Mouse (Mus musculus): ENCODE data around the gene Wfdc17. TPM values are rescaled to one million over a fixed set of nuclear protein-coding genes. Genes with fewer than 3 reads are reported as not detected.
A peak's percentile ranks its signal among the peaks of the same experiment; 100 is the strongest.

The Wfdc17 gene
- polyA plus RNA-seq, 1 experiment = not detected

- no peak overlapping the region for H3ac ChIP-seq (ENCODE audit: control insufficient read depth, insufficient read length)
- H3K79me2 ChIP-seq (ENCODE audit: control insufficient read depth, insufficient read depth) = no peaks in the 10 kb centered on the region
- H3K27me3 ChIP-seq (ENCODE audit: control insufficient read depth, insufficient read depth, insufficient read length) = no peaks in the 10 kb centered on the region
- no peak overlapping the region for H3K4me3 ChIP-seq
- H3K4me2 ChIP-seq (ENCODE audit: low read depth) = no peak overlapping the region
- TF ChIP-seq E2F4 (IDR thresholded peaks at IDR 0.05; ENCODE audit: insufficient read depth) (no peak), MAX (IDR thresholded peaks at IDR 0.05; ENCODE audit: low read depth) (no peak), TCF12 (IDR thresholded peaks at IDR 0.05; ENCODE audit: insufficient read depth, poor library complexity, severe bottlenecking) (no peak), TCF3 (IDR thresholded peaks at IDR 0.05; ENCODE audit: insufficient read length, low read depth) (no peak), USF1 (IDR thresholded peaks at IDR 0.05; ENCODE audit: low read depth) (peak; percentile 20), CEBPB (IDR thresholded peaks at IDR 0.05; ENCODE audit: insufficient read depth, poor library complexity, severe bottlenecking) (peak; percentile 61; the same call in 1 of the 2 replicates), MYOG (IDR thresholded peaks at IDR 0.05; ENCODE audit: control insufficient read depth in 1 of 3, insufficient read depth in 1 of 3, insufficient read length in 2 of 3, low read depth in 2 of 3) (no peak), SRF (IDR thresholded peaks at IDR 0.05; ENCODE audit: control insufficient read depth, insufficient read length, low read depth) (no peak), REST (IDR thresholded peaks at IDR 0.05; ENCODE audit: insufficient read depth, insufficient read length) (no peak), POLR2A (IDR thresholded peaks at IDR 0.05; ENCODE audit: insufficient read length, low read depth) (no peak), MYOD1 (IDR thresholded peaks at IDR 0.05; ENCODE audit: control insufficient read depth in 1 of 3, insufficient read length in 2 of 3, low read depth in 2 of 3) (no peak), POLR2AphosphoS2 (IDR thresholded peaks at IDR 0.05; ENCODE audit: insufficient read length, low read depth) (no peak)
- H3K36me3 ChIP-seq (ENCODE audit: control insufficient read depth, insufficient read depth) = no peaks in the 10 kb centered on the region
Measured at GRCm38 (mm10) chr11:83717042-83717665, 13.4 kb downstream of the Wfdc17 start.

GRCm38 (mm10) chr11:83720766-83721165 lies 17.0 kb downstream of the Wfdc17 start:
- no peak overlapping the region for H3K4me2 ChIP-seq (ENCODE audit: low read depth)
- no peaks in the 10 kb centered on the region for H3K79me2 ChIP-seq (ENCODE audit: control insufficient read depth, insufficient read depth)
- H3K27me3 ChIP-seq (ENCODE audit: control insufficient read depth, insufficient read depth, insufficient read length) = no peaks in the 10 kb centered on the region
- H3ac ChIP-seq (ENCODE audit: control insufficient read depth, insufficient read length) = no peak overlapping the region
- no peak for TF ChIP-seq MYOG (IDR thresholded peaks at IDR 0.05; ENCODE audit: control insufficient read depth in 1 of 3, insufficient read depth in 1 of 3, insufficient read length in 2 of 3, low read depth in 2 of 3)
- TF ChIP-seq USF1 (IDR thresholded peaks at IDR 0.05; ENCODE audit: low read depth) = no peak
- TF ChIP-seq REST (IDR thresholded peaks at IDR 0.05; ENCODE audit: insufficient read depth, insufficient read length) = no peak
- TF ChIP-seq TCF12 (IDR thresholded peaks at IDR 0.05; ENCODE audit: insufficient read depth, poor library complexity, severe bottlenecking) = no peak
- no peak for TF ChIP-seq MAX (IDR thresholded peaks at IDR 0.05; ENCODE audit: low read depth)
- TF ChIP-seq POLR2AphosphoS2 (IDR thresholded peaks at IDR 0.05; ENCODE audit: insufficient read length, low read depth) = no peak
- no peak for TF ChIP-seq TCF3 (IDR thresholded peaks at IDR 0.05; ENCODE audit: insufficient read length, low read depth)
- TF ChIP-seq MYOD1 (IDR thresholded peaks at IDR 0.05; ENCODE audit: control insufficient read depth in 1 of 3, insufficient read length in 2 of 3, low read depth in 2 of 3) = no peak
- no peak for TF ChIP-seq POLR2A (IDR thresholded peaks at IDR 0.05; ENCODE audit: insufficient read length, low read depth)
- no peak for TF ChIP-seq SRF (IDR thresholded peaks at IDR 0.05; ENCODE audit: control insufficient read depth, insufficient read length, low read depth)
- TF ChIP-seq E2F4 (IDR thresholded peaks at IDR 0.05; ENCODE audit: insufficient read depth) = no peak
- no peak for TF ChIP-seq CEBPB (IDR thresholded peaks at IDR 0.05; ENCODE audit: insufficient read depth, poor library complexity, severe bottlenecking)
- no peaks in the 10 kb centered on the region for H3K36me3 ChIP-seq (ENCODE audit: control insufficient read depth, insufficient read depth)
- no peak overlapping the region for H3K4me3 ChIP-seq

GRCm38 (mm10) chr11:83728757-83729432 lies 25.1 kb downstream of the Wfdc17 start:
- Histone ChIP-seq H3K27me3 (ENCODE audit: control insufficient read depth, insufficient read depth, insufficient read length) (no peaks in the 10 kb centered on the region), H3K4me2 (ENCODE audit: low read depth) (peak overlapping the region; percentile 56), H3K4me3 (no peak overlapping the region), H3K79me2 (ENCODE audit: control insufficient read depth, insufficient read depth) (no peaks in the 10 kb centered on the region), H3ac (ENCODE audit: control insufficient read depth, insufficient read length) (no peak overlapping the region), H3K36me3 (ENCODE audit: control insufficient read depth, insufficient read depth) (no peaks in the 10 kb centered on the region)
- TF ChIP-seq USF1 (IDR thresholded peaks at IDR 0.05; ENCODE audit: low read depth) = no peak
- no peak for TF ChIP-seq SRF (IDR thresholded peaks at IDR 0.05; ENCODE audit: control insufficient read depth, insufficient read length, low read depth)
- no peak for TF ChIP-seq MAX (IDR thresholded peaks at IDR 0.05; ENCODE audit: low read depth)
- TF ChIP-seq MYOD1 (IDR thresholded peaks at IDR 0.05; ENCODE audit: control insufficient read depth in 1 of 3, insufficient read length in 2 of 3, low read depth in 2 of 3) = no peak
- no peak for TF ChIP-seq TCF3 (IDR thresholded peaks at IDR 0.05; ENCODE audit: insufficient read length, low read depth)
- no peak for TF ChIP-seq MYOG (IDR thresholded peaks at IDR 0.05; ENCODE audit: control insufficient read depth in 1 of 3, insufficient read depth in 1 of 3, insufficient read length in 2 of 3, low read depth in 2 of 3)
- no peak for TF ChIP-seq CEBPB (IDR thresholded peaks at IDR 0.05; ENCODE audit: insufficient read depth, poor library complexity, severe bottlenecking)
- TF ChIP-seq POLR2AphosphoS2 (IDR thresholded peaks at IDR 0.05; ENCODE audit: insufficient read length, low read depth) = no peak
- TF ChIP-seq E2F4 (IDR thresholded peaks at IDR 0.05; ENCODE audit: insufficient read depth) = no peak

- Histone ChIP-seq H3K4me2 (ENCODE audit: low read depth) (no peak overlapping the region), H3K36me3 (ENCODE audit: control insufficient read depth, insufficient read depth) (no peaks in the 10 kb centered on the region), H3K79me2 (ENCODE audit: control insufficient read depth, insufficient read depth) (no peaks in the 10 kb centered on the region), H3K4me3 (no peak overlapping the region), H3K27me3 (ENCODE audit: control insufficient read depth, insufficient read depth, insufficient read length) (no peaks in the 10 kb centered on the region), H3ac (ENCODE audit: control insufficient read depth, insufficient read length) (no peak overlapping the region)
- TF ChIP-seq E2F4 (IDR thresholded peaks at IDR 0.05; ENCODE audit: insufficient read depth) (no peak), CEBPB (IDR thresholded peaks at IDR 0.05; ENCODE audit: insufficient read depth, poor library complexity, severe bottlenecking) (no peak), MYOD1 (IDR thresholded peaks at IDR 0.05; ENCODE audit: control insufficient read depth in 1 of 3, insufficient read length in 2 of 3, low read depth in 2 of 3) (no peak), USF1 (IDR thresholded peaks at IDR 0.05; ENCODE audit: low read depth) (no peak), POLR2A (IDR thresholded peaks at IDR 0.05; ENCODE audit: insufficient read length, low read depth) (no peak), SRF (IDR thresholded peaks at IDR 0.05; ENCODE audit: control insufficient read depth, insufficient read length, low read depth) (no peak), POLR2AphosphoS2 (IDR thresholded peaks at IDR 0.05; ENCODE audit: insufficient read length, low read depth) (no peak)
Measured at GRCm38 (mm10) chr11:83731116-83731515, 27.3 kb downstream of the Wfdc17 start.

All from myocyte (in vitro differentiated cells).